8 mouse cellular contexts compared by ENCODE assay signal in genomic region chr6:92014936-92015335, GRCm38 (mm10). TPM values are rescaled to one million over a fixed set of nuclear protein-coding genes. Genes with fewer than 3 reads are reported as not detected.
A peak's percentile ranks its signal among the peaks of the same experiment; 100 is the strongest.
DNase-seq lines count a peak whose midpoint lies in the region; ATAC-seq and TF ChIP-seq lines count a peak whose summit lies in the region.

No protein-coding gene starts in this region.

- no peak for ATAC-seq in cerebellum, adult (ENCODE audit: insufficient number of reproducible peaks, low FRiP score, low TSS enrichment)

- peak; percentile 69 for DNase-seq in gastrocnemius, adult 2 months
- DNase-seq in gastrocnemius, postnatal 10 days: no peak
- DNase-seq in ZHBTc4 (ENCODE audit: low read depth, low spot score): peak; percentile 50
- DNase-seq in heart, postnatal 14 days: peak; percentile 69 to 71
- DNase-seq in lung, adult 2 months: peak; percentile 21
- no peak for DNase-seq in thymus, postnatal 36 days
- DNase-seq in natural killer cell, adult 2 months (ENCODE audit: low spot score in 2 of 2): no peak

- peaks cover 16% of the 10 kb centered on the region for H3K4me1 ChIP-seq in lung, adult 2 months (ENCODE audit: control insufficient read depth, insufficient read depth, low read length)

- H3K4me3 ChIP-seq in gastrocnemius, adult 2 months: peak overlapping the region; percentile 40; the same call in 1 of the 2 replicates
- H3K4me3 ChIP-seq in lung, adult 2 months (replicated peaks; ENCODE audit: extremely low read depth, low read depth, low read length): no peak overlapping the region

- no peak for TF ChIP-seq CTCF in gastrocnemius, adult 2 months (IDR thresholded peaks at IDR 0.05)
- TF ChIP-seq CTCF in lung, adult 2 months (IDR thresholded peaks at IDR 0.05; ENCODE audit: insufficient read depth, low read length): no peak

- no peak for TF ChIP-seq POLR2A in lung, adult 2 months (IDR thresholded peaks at IDR 0.05; ENCODE audit: borderline replicate concordance, extremely low read depth, low read depth, low read length)

- H3K27ac ChIP-seq in gastrocnemius, adult 2 months: peak overlapping the region; percentile 80

- WGBS in lung, adult 2 months: 42% methylated on average over 7 of the region's 7 CpGs

- intact Hi-C loops in gastrocnemius, adult 2 months (cut with DNase I): no loop called here
- intact Hi-C loops in heart, postnatal 14 days (cut with DNase I): loop anchor here (5.0 kb wide), 1 partner anchor 38 kb away; the partner anchor contains the start of gene Fgd5

RNA-seq across cellular contexts. Expression of gene Fgd5, which starts 36.3 kb away (rescaled TPM):
- total RNA-seq in gastrocnemius, adult 2 months (2021): 10 to 100 TPM in 1 of 2 experiments, 1 to 10 TPM in 1; 9.0 to 11.3 TPM
- total RNA-seq in gastrocnemius, postnatal 10 days (2021): 10 to 100 TPM; 12.7 to 16.1 TPM
- 10 to 100 TPM; 31.9 to 32.4 TPM for total RNA-seq in heart, postnatal 14 days (2021)
- 31.2 and 32.6 TPM in 2 replicates for polyA plus RNA-seq in lung, adult 2 months (2012; rRNA removed)

Comparison
In these comparisons a context has a peak if more than half of its experiments do, and no peak if none do; other contexts are left out.
1. DNase-seq: peak in gastrocnemius, adult 2 months (single experiment), ZHBTc4 (single experiment), heart, postnatal 14 days (2 of 2) and lung, adult 2 months (single experiment); none in gastrocnemius, postnatal 10 days (single experiment), thymus, postnatal 36 days (0 of 2) and natural killer cell, adult 2 months (0 of 2).